Mouse (Mus musculus): ENCODE data around the gene March1. TPM values are rescaled to one million over a fixed set of nuclear protein-coding genes. Genes with fewer than 3 reads are reported as not detected.

March1 gene
- polyA plus RNA-seq, 1 experiment from 2014 or later = 0.78 TPM

- no peak overlapping the region for H3K4me3 ChIP-seq (ENCODE audit: control insufficient read depth in 1 of 2, insufficient read depth in 1 of 2, low read depth in 1 of 2, low read length in 2 of 2)
- H3K9me3 ChIP-seq (ENCODE audit: control insufficient read depth, low read length) = no peaks in the 10 kb centered on the region
- no peak overlapping the region for H3K9ac ChIP-seq (ENCODE audit: low read length)
- no peak for ATAC-seq (ENCODE audit: insufficient number of reproducible peaks, insufficient read depth, low FRiP score, low read depth)
- H3K4me2 ChIP-seq (ENCODE audit: low read length) = no peak overlapping the region
- no peak overlapping the region for H3K27ac ChIP-seq (replicated peaks in 1 of 2; ENCODE audit: control insufficient read depth in 1 of 2, insufficient read depth in 1 of 2, low read depth in 2 of 2, low read length in 2 of 2)
- H3K27me3 ChIP-seq (ENCODE audit: control insufficient read depth, insufficient read depth, low read length) = no peaks in the 10 kb centered on the region
- no peaks in the 10 kb centered on the region for H3K36me3 ChIP-seq (ENCODE audit: control insufficient read depth, insufficient read depth, low read length)
- 68% methylated on average over 2 of the region's 2 CpGs for WGBS
- H3K4me1 ChIP-seq (ENCODE audit: control insufficient read depth in 2 of 2, insufficient read depth in 2 of 2, low read length in 2 of 2) = no peaks in the 10 kb centered on the region
These were observed 591.9 kb downstream of the March1 start for GRCm38 (mm10) chr8:66209553-66209952.

DNA sequence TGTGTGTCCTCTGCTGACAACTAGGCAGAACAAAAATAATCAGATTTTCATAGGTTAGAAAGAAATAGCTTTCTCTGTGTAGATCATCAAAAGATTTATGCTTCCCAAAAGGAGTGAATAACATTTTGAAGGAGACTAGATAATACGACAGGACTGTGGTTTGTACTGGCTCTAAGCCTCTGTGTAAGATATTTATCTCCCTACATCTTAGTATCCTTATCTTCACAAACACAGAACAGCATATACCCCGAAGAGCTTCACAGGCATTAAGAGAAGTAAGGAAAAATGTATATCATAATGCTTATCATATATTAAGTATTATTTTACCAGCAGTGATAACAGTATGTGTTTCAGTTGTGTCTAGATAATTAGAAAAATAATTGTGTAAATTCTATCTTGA is 592.6 kb downstream of the March1 start:
- H3K4me1 ChIP-seq (ENCODE audit: control insufficient read depth in 2 of 2, insufficient read depth in 2 of 2, low read length in 2 of 2) = no peaks in the 10 kb centered on the region
- H3K27me3 ChIP-seq (ENCODE audit: control insufficient read depth, insufficient read depth, low read length) = no peaks in the 10 kb centered on the region
- H3K27ac ChIP-seq (replicated peaks in 1 of 2; ENCODE audit: control insufficient read depth in 1 of 2, insufficient read depth in 1 of 2, low read depth in 2 of 2, low read length in 2 of 2) = no peak overlapping the region
- H3K4me2 ChIP-seq (ENCODE audit: low read length) = no peak overlapping the region
- ATAC-seq (ENCODE audit: insufficient number of reproducible peaks, insufficient read depth, low FRiP score, low read depth) = no peak
- H3K36me3 ChIP-seq (ENCODE audit: control insufficient read depth, insufficient read depth, low read length) = no peaks in the 10 kb centered on the region
- no peak overlapping the region for H3K4me3 ChIP-seq (ENCODE audit: control insufficient read depth in 1 of 2, insufficient read depth in 1 of 2, low read depth in 1 of 2, low read length in 2 of 2)
- H3K9ac ChIP-seq (ENCODE audit: low read length) = no peak overlapping the region
- no peaks in the 10 kb centered on the region for H3K9me3 ChIP-seq (ENCODE audit: control insufficient read depth, low read length)
- 65% methylated on average over 2 of the region's 2 CpGs for WGBS

DNA sequence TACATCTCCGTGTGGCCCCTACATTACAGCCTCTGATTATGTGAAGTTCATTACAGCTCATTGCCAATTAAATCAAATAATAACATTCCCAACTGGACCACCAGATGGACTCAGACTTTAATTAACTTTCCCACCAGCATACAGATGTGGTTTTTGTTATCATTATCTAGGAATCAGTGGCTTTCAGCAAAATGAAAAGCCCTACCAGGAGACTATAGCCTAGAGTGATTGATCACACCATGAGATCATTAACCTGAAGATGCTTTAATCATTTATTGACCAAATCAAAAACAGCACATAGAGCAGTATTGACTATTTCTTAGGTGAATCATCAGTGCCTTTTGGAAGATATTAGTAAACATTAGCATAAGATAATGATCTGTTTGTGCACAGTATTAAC is 602.3 kb downstream of the March1 start:
- Histone ChIP-seq H3K9ac (ENCODE audit: low read length) (no peak overlapping the region), H3K9me3 (ENCODE audit: control insufficient read depth, low read length) (no peaks in the 10 kb centered on the region), H3K4me1 (ENCODE audit: control insufficient read depth in 2 of 2, insufficient read depth in 2 of 2, low read length in 2 of 2) (no peaks in the 10 kb centered on the region), H3K4me2 (ENCODE audit: low read length) (no peak overlapping the region), H3K27me3 (ENCODE audit: control insufficient read depth, insufficient read depth, low read length) (no peaks in the 10 kb centered on the region), H3K27ac (replicated peaks in 1 of 2; ENCODE audit: control insufficient read depth in 1 of 2, insufficient read depth in 1 of 2, low read depth in 2 of 2, low read length in 2 of 2) (no peak overlapping the region), H3K36me3 (ENCODE audit: control insufficient read depth, insufficient read depth, low read length) (no peaks in the 10 kb centered on the region), H3K4me3 (ENCODE audit: control insufficient read depth in 1 of 2, insufficient read depth in 1 of 2, low read depth in 1 of 2, low read length in 2 of 2) (no peak overlapping the region)
- WGBS = 75% methylated on average over 1 of the region's 1 CpGs
- ATAC-seq (ENCODE audit: insufficient number of reproducible peaks, insufficient read depth, low FRiP score, low read depth) = no peak

- Histone ChIP-seq H3K4me1 (ENCODE audit: control insufficient read depth in 2 of 2, insufficient read depth in 2 of 2, low read length in 2 of 2) (no peaks in the 10 kb centered on the region), H3K9ac (ENCODE audit: low read length) (no peak overlapping the region), H3K4me2 (ENCODE audit: low read length) (no peak overlapping the region), H3K36me3 (ENCODE audit: control insufficient read depth, insufficient read depth, low read length) (no peaks in the 10 kb centered on the region), H3K27me3 (ENCODE audit: control insufficient read depth, insufficient read depth, low read length) (no peaks in the 10 kb centered on the region), H3K9me3 (ENCODE audit: control insufficient read depth, low read length) (no peaks in the 10 kb centered on the region), H3K4me3 (ENCODE audit: control insufficient read depth in 1 of 2, insufficient read depth in 1 of 2, low read depth in 1 of 2, low read length in 2 of 2) (no peak overlapping the region), H3K27ac (replicated peaks in 1 of 2; ENCODE audit: control insufficient read depth in 1 of 2, insufficient read depth in 1 of 2, low read depth in 2 of 2, low read length in 2 of 2) (no peak overlapping the region)
- ATAC-seq (ENCODE audit: insufficient number of reproducible peaks, insufficient read depth, low FRiP score, low read depth) = no peak
- WGBS = 75% methylated on average over 2 of the region's 2 CpGs
These were observed 612.2 kb downstream of the March1 start for GRCm38 (mm10) chr8:66229931-66230330.

DNA sequence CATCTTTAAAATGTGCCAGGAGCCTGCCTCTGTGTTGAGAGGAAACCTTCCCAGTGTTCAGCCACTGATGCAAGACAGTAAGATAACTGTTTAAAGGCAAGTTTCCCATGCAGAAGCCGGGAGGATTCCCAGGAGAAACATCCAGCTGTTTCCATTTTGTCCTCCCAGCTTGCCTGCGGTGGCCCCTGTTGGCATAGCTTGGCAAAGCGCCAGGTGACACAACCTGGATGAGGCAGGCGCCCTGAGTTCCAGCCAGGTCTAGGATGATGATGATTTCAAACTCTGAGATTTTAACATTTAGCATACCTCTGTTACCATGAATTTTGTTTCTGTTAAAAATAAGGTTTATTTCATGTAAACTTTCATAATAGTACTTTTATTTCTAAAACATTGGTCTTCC is 651.8 kb downstream of the March1 start:
- H3K27me3 ChIP-seq (ENCODE audit: control insufficient read depth, insufficient read depth, low read length) = no peaks in the 10 kb centered on the region
- no peak overlapping the region for H3K27ac ChIP-seq (replicated peaks in 1 of 2; ENCODE audit: control insufficient read depth in 1 of 2, insufficient read depth in 1 of 2, low read depth in 2 of 2, low read length in 2 of 2)
- no peaks in the 10 kb centered on the region for H3K9me3 ChIP-seq (ENCODE audit: control insufficient read depth, low read length)
- no peak overlapping the region for H3K4me2 ChIP-seq (ENCODE audit: low read length)
- no peaks in the 10 kb centered on the region for H3K36me3 ChIP-seq (ENCODE audit: control insufficient read depth, insufficient read depth, low read length)
- WGBS = 48% methylated on average over 4 of the region's 4 CpGs
- H3K4me1 ChIP-seq (ENCODE audit: control insufficient read depth in 2 of 2, insufficient read depth in 2 of 2, low read length in 2 of 2) = no peaks in the 10 kb centered on the region
- no peak overlapping the region for H3K9ac ChIP-seq (ENCODE audit: low read length)
- no peak overlapping the region for H3K4me3 ChIP-seq (ENCODE audit: control insufficient read depth in 1 of 2, insufficient read depth in 1 of 2, low read depth in 1 of 2, low read length in 2 of 2)
- no peak for ATAC-seq (ENCODE audit: insufficient number of reproducible peaks, insufficient read depth, low FRiP score, low read depth)

DNA sequence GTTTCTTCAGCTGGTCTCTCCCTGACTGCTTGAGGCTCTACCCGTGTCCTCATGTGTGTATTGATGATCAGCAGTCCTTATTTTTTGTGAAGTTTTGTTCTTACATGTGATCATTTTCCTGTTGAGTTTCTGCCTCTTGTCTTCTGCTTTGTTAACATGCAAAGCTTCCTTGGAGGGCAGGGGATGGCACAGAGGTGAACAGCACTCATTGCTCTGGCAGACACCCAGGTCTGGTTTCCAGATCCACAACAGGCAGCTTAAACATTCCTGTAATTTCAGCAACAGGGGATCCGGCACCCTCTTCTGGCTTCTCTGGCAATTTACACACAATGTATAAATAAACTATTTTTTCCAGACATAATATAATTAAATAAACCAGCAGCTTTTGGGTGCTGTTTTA is 652.4 kb downstream of the March1 start:
- 78% methylated on average over 2 of the region's 2 CpGs for WGBS
- Histone ChIP-seq H3K9me3 (ENCODE audit: control insufficient read depth, low read length) (no peaks in the 10 kb centered on the region), H3K4me3 (ENCODE audit: control insufficient read depth in 1 of 2, insufficient read depth in 1 of 2, low read depth in 1 of 2, low read length in 2 of 2) (no peak overlapping the region), H3K36me3 (ENCODE audit: control insufficient read depth, insufficient read depth, low read length) (no peaks in the 10 kb centered on the region), H3K27ac (replicated peaks in 1 of 2; ENCODE audit: control insufficient read depth in 1 of 2, insufficient read depth in 1 of 2, low read depth in 2 of 2, low read length in 2 of 2) (no peak overlapping the region), H3K27me3 (ENCODE audit: control insufficient read depth, insufficient read depth, low read length) (no peaks in the 10 kb centered on the region), H3K4me2 (ENCODE audit: low read length) (no peak overlapping the region), H3K9ac (ENCODE audit: low read length) (no peak overlapping the region), H3K4me1 (ENCODE audit: control insufficient read depth in 2 of 2, insufficient read depth in 2 of 2, low read length in 2 of 2) (no peaks in the 10 kb centered on the region)
- ATAC-seq (ENCODE audit: insufficient number of reproducible peaks, insufficient read depth, low FRiP score, low read depth) = no peak

DNA sequence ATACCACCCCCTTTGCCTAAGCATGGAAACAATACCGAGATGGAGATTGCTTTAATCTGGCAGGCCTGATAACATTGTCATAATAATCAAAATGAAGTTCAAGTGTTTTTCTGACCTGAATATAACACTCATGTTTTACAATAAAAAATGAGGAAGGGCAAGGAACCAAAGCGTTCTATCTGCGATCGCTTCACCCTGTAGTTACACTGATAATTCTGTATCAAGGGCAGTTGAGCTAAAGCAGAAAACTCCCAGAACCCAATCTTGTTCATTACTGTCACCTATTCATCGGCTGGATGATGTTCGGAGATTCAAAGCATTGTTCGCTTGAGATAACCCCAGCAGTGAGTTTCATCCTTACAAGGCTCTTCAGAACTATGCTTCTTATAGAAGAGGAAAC is 700.1 kb downstream of the March1 start:
- Histone ChIP-seq H3K4me3 (ENCODE audit: control insufficient read depth in 1 of 2, insufficient read depth in 1 of 2, low read depth in 1 of 2, low read length in 2 of 2) (no peak overlapping the region), H3K4me1 (ENCODE audit: control insufficient read depth in 2 of 2, insufficient read depth in 2 of 2, low read length in 2 of 2) (no peaks in the 10 kb centered on the region), H3K27ac (replicated peaks in 1 of 2; ENCODE audit: control insufficient read depth in 1 of 2, insufficient read depth in 1 of 2, low read depth in 2 of 2, low read length in 2 of 2) (no peak overlapping the region), H3K4me2 (ENCODE audit: low read length) (no peak overlapping the region), H3K9ac (ENCODE audit: low read length) (no peak overlapping the region), H3K27me3 (ENCODE audit: control insufficient read depth, insufficient read depth, low read length) (no peaks in the 10 kb centered on the region), H3K9me3 (ENCODE audit: control insufficient read depth, low read length) (no peaks in the 10 kb centered on the region), H3K36me3 (ENCODE audit: control insufficient read depth, insufficient read depth, low read length) (no peaks in the 10 kb centered on the region)
- 77% methylated on average over 7 of the region's 7 CpGs for WGBS
- no peak for ATAC-seq (ENCODE audit: insufficient number of reproducible peaks, insufficient read depth, low FRiP score, low read depth)

DNA sequence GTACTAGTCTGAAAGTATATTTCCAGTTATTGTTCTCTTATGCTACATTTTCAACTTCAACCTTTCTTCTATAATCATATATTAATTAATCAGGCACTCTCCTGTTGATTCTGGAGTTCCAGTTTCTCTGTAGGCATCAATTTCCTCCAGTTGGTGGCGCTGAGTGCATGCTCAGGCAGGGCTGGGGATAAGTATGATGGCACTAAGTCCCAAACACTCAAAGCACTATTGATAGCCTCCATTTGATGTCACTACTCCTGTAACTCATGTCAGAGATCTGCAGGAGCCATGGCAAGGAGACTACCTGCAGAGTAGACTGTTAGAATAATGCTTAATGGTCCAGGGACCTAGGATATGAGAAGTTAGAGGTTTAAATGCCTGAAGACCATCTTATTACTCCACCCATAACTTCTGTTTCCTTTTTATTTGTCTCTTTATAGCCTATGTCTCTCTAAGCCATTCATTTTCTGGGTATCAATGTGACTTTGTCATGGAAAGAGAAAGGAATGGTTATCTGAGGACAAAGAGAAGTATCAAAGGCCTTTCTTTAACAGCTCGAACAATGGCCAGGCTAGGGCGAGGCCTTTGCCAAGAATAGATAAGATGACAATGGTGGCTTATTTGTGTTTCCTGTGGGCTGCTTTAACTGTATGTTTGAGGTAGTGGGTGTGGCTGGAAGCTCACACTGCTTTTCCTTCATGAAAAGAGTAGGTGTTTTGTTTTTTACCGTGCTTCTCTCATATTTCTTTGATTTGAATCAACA is 705.5 kb downstream of the March1 start:
- H3K27ac ChIP-seq (replicated peaks in 1 of 2; ENCODE audit: control insufficient read depth in 1 of 2, insufficient read depth in 1 of 2, low read depth in 2 of 2, low read length in 2 of 2) = no peak overlapping the region
- no peaks in the 10 kb centered on the region for H3K4me1 ChIP-seq (ENCODE audit: control insufficient read depth in 2 of 2, insufficient read depth in 2 of 2, low read length in 2 of 2)
- ATAC-seq (ENCODE audit: insufficient number of reproducible peaks, insufficient read depth, low FRiP score, low read depth) = no peak
- H3K9me3 ChIP-seq (ENCODE audit: control insufficient read depth, low read length) = no peaks in the 10 kb centered on the region
- H3K4me2 ChIP-seq (ENCODE audit: low read length) = no peak overlapping the region
- H3K27me3 ChIP-seq (ENCODE audit: control insufficient read depth, insufficient read depth, low read length) = no peaks in the 10 kb centered on the region
- H3K9ac ChIP-seq (ENCODE audit: low read length) = no peak overlapping the region
- no peak overlapping the region for H3K4me3 ChIP-seq (ENCODE audit: control insufficient read depth in 1 of 2, insufficient read depth in 1 of 2, low read depth in 1 of 2, low read length in 2 of 2)
- H3K36me3 ChIP-seq (ENCODE audit: control insufficient read depth, insufficient read depth, low read length) = no peaks in the 10 kb centered on the region
- WGBS = 45% methylated on average over 4 of the region's 4 CpGs

Measured in heart, embryonic 14.5 days (tissue).